In genomic region chr1:38165696-38166095, GRCm38 (mm10) we compare ENCODE assay signal across 23 mouse cellular contexts. TPM values are rescaled to one million over a fixed set of nuclear protein-coding genes. Genes with fewer than 3 reads are reported as not detected.
DNase-seq lines count a peak whose midpoint lies in the region; ATAC-seq and TF ChIP-seq lines count a peak whose summit lies in the region.
"Had no signal": no experiment of that assay in that cellular context is flagged by ENCODE, and none has a peak within 500 bp of the region (broad histone marks: within the 10 kb centered on the region; RNA-seq: fewer than 3 reads in every experiment).

No protein-coding gene starts in this region.

- WGBS in forebrain, postnatal 0 days: 60% methylated on average over 2 of the region's 2 CpGs
- 74% methylated on average over 2 of the region's 2 CpGs for WGBS in forebrain, embryonic 12.5 days
- WGBS in lung, embryonic 14.5 days: 38% methylated on average over 2 of the region's 2 CpGs
- 33% methylated on average over 2 of the region's 2 CpGs for WGBS in lung, postnatal 0 days
- WGBS in kidney, embryonic 14.5 days: 67% methylated on average over 2 of the region's 2 CpGs

- H3K9me3 ChIP-seq in forebrain, postnatal 0 days (ENCODE audit: low read length): no peaks in the 10 kb centered on the region
- no peaks in the 10 kb centered on the region for H3K9me3 ChIP-seq in forebrain, embryonic 12.5 days
- H3K9me3 ChIP-seq in lung, embryonic 14.5 days (ENCODE audit: low read depth, low read length): no peaks in the 10 kb centered on the region
- no peaks in the 10 kb centered on the region for H3K9me3 ChIP-seq in lung, postnatal 0 days (ENCODE audit: low read length)
- H3K9me3 ChIP-seq in kidney, embryonic 14.5 days (ENCODE audit: control insufficient read depth, low read length): no peaks in the 10 kb centered on the region
- H3K9me3 ChIP-seq: G1E; heart, embryonic 10.5 days; hindbrain, embryonic 12.5 days had no signal

- H3K27ac ChIP-seq in forebrain, postnatal 0 days (ENCODE audit: low read depth, low read length): no peak overlapping the region
- H3K27ac ChIP-seq in forebrain, embryonic 12.5 days: no peak overlapping the region
- no peak overlapping the region for H3K27ac ChIP-seq in lung, embryonic 14.5 days (ENCODE audit: low read depth)
- H3K27ac ChIP-seq in lung, postnatal 0 days (ENCODE audit: low read length): no peak overlapping the region
- no peak overlapping the region for H3K27ac ChIP-seq in kidney, embryonic 14.5 days (ENCODE audit: low read depth, low read length)
- H3K27ac ChIP-seq: heart, embryonic 10.5 days; hindbrain, embryonic 12.5 days had no signal

- no peaks in the 10 kb centered on the region for H3K36me3 ChIP-seq in forebrain, postnatal 0 days (ENCODE audit: insufficient read depth)
- H3K36me3 ChIP-seq in forebrain, embryonic 12.5 days (replicated peaks): no peaks in the 10 kb centered on the region
- no peaks in the 10 kb centered on the region for H3K36me3 ChIP-seq in lung, embryonic 14.5 days (ENCODE audit: insufficient read depth)
- no peaks in the 10 kb centered on the region for H3K36me3 ChIP-seq in lung, postnatal 0 days (ENCODE audit: insufficient read depth, low read length)
- no peaks in the 10 kb centered on the region for H3K36me3 ChIP-seq in kidney, embryonic 14.5 days (ENCODE audit: control insufficient read depth, insufficient read depth, low read length)
- H3K36me3 ChIP-seq: G1E; heart, embryonic 10.5 days; hindbrain, embryonic 12.5 days had no signal

- no peak overlapping the region for H3K9ac ChIP-seq in forebrain, postnatal 0 days
- no peak overlapping the region for H3K9ac ChIP-seq in forebrain, embryonic 12.5 days
- no peak overlapping the region for H3K9ac ChIP-seq in lung, embryonic 14.5 days
- H3K9ac ChIP-seq in lung, postnatal 0 days (replicated peaks; ENCODE audit: low read depth): no peak overlapping the region
- no peak overlapping the region for H3K9ac ChIP-seq in kidney, embryonic 14.5 days (ENCODE audit: low read depth, low read length)
- H3K9ac ChIP-seq: hindbrain, embryonic 12.5 days had no signal

- H3K4me2 ChIP-seq in forebrain, postnatal 0 days (ENCODE audit: low read depth): no peak overlapping the region
- H3K4me2 ChIP-seq in forebrain, embryonic 12.5 days: no peak overlapping the region
- H3K4me2 ChIP-seq in lung, embryonic 14.5 days: no peak overlapping the region
- no peak overlapping the region for H3K4me2 ChIP-seq in lung, postnatal 0 days (replicated peaks; ENCODE audit: low read depth, low read length)
- H3K4me2 ChIP-seq in kidney, embryonic 14.5 days (replicated peaks; ENCODE audit: low read depth, low read length): no peak overlapping the region
- H3K4me2 ChIP-seq: hindbrain, embryonic 12.5 days had no signal

- no peaks in the 10 kb centered on the region for H3K4me1 ChIP-seq in forebrain, postnatal 0 days (ENCODE audit: insufficient read depth)
- no peaks in the 10 kb centered on the region for H3K4me1 ChIP-seq in forebrain, embryonic 12.5 days
- H3K4me1 ChIP-seq in lung, embryonic 14.5 days (ENCODE audit: insufficient read depth): no peaks in the 10 kb centered on the region
- H3K4me1 ChIP-seq in lung, postnatal 0 days (ENCODE audit: insufficient read depth, low read depth, low read length): no peaks in the 10 kb centered on the region
- H3K4me1 ChIP-seq in kidney, embryonic 14.5 days (ENCODE audit: control insufficient read depth, insufficient read depth, low read length): no peaks in the 10 kb centered on the region
- H3K4me1 ChIP-seq: heart, embryonic 10.5 days had no signal

- no peak for TF ChIP-seq CTCF in forebrain, postnatal 0 days (IDR thresholded peaks at IDR 0.05; ENCODE audit: low read depth)
- TF ChIP-seq CTCF in lung, embryonic 14.5 days (IDR thresholded peaks at IDR 0.05; ENCODE audit: low read depth): no peak
- TF ChIP-seq CTCF in lung, postnatal 0 days (IDR thresholded peaks at IDR 0.05): no peak

- no peaks in the 10 kb centered on the region for H3K27me3 ChIP-seq in forebrain, postnatal 0 days (ENCODE audit: insufficient read depth, low read length)
- no peaks in the 10 kb centered on the region for H3K27me3 ChIP-seq in forebrain, embryonic 12.5 days
- H3K27me3 ChIP-seq in lung, embryonic 14.5 days (ENCODE audit: insufficient read depth, low read length): no peaks in the 10 kb centered on the region
- no peaks in the 10 kb centered on the region for H3K27me3 ChIP-seq in lung, postnatal 0 days (replicated peaks; ENCODE audit: insufficient read depth, low read length)
- H3K27me3 ChIP-seq in kidney, embryonic 14.5 days (ENCODE audit: control insufficient read depth, insufficient read depth, low read length): no peaks in the 10 kb centered on the region
- H3K27me3 ChIP-seq: hindbrain, embryonic 12.5 days had no signal

- peak; percentile 19 for DNase-seq in forebrain, postnatal 0 days
- DNase-seq in lung, embryonic 14.5 days: peak; percentile 33
- no peak for DNase-seq in lung, postnatal 0 days (ENCODE audit: low spot score)
- peak; percentile 76 for DNase-seq in 3T3-L1 (ENCODE audit: low read depth, low spot score)
- DNase-seq in NIH3T3 (ENCODE audit: low read depth): peak; percentile 91
- DNase-seq: adrenal gland, postnatal 14 days; B cell, adult 2 months; cerebellum, adult 2 months; cerebellum, postnatal 10 days; gastrocnemius, postnatal 10 days; heart, adult 18-20 months; heart, postnatal 10 days; heart, postnatal 4 days had no signal

- TF ChIP-seq EP300 in lung, postnatal 0 days (IDR thresholded peaks at IDR 0.05): no peak

- no peak for ATAC-seq in forebrain, postnatal 0 days
- no peak for ATAC-seq in forebrain, embryonic 12.5 days (ENCODE audit: low FRiP score)
- no peak for ATAC-seq in lung, embryonic 14.5 days (ENCODE audit: insufficient read depth)
- no peak for ATAC-seq in lung, postnatal 0 days
- no peak for ATAC-seq in kidney, embryonic 14.5 days (ENCODE audit: low FRiP score, low TSS enrichment)
- ATAC-seq: activated CD4-positive, CD25-positive, alpha-beta regulatory T cell, adult 4 months; CD4-positive, CD25-positive, alpha-beta regulatory T cell, adult 4 months; hindbrain, embryonic 16.5 days; inflammation-experienced regulatory T-cells, adult 6 months; Patski had no signal

- no peak overlapping the region for H3K4me3 ChIP-seq in forebrain, postnatal 0 days (ENCODE audit: low read depth, low read length)
- no peak overlapping the region for H3K4me3 ChIP-seq in forebrain, embryonic 12.5 days (replicated peaks)
- H3K4me3 ChIP-seq in lung, embryonic 14.5 days (ENCODE audit: low read depth, low read length): no peak overlapping the region
- no peak overlapping the region for H3K4me3 ChIP-seq in lung, postnatal 0 days (ENCODE audit: low read depth, low read length)
- H3K4me3 ChIP-seq in kidney, embryonic 14.5 days (ENCODE audit: low read length): no peak overlapping the region
- H3K4me3 ChIP-seq: heart, embryonic 10.5 days; hindbrain, embryonic 12.5 days had no signal

RNA-seq across cellular contexts. Expression of gene Rev1, which starts 36.1 kb away (rescaled TPM):
- total RNA-seq in forebrain, postnatal 0 days (2014; rRNA removed): 34.3 and 41.3 TPM in 2 replicates
- polyA plus RNA-seq in forebrain, postnatal 0 days (2015; fragmentation: Nextera tagmentation; extraction: Ambion mirVana): 18.2 and 25.0 TPM in 2 replicates
- polyA plus RNA-seq in forebrain, embryonic 12.5 days (2016; fragmentation: Nextera tagmentation; extraction: Ambion mirVana): 47.9 and 48.6 TPM in 2 replicates
- 27.3 and 32.3 TPM in 2 replicates for polyA plus RNA-seq in lung, embryonic 14.5 days (2014; fragmentation: Nextera tagmentation; extraction: Ambion mirVana)
- 8.6 and 10.6 TPM in 2 replicates for polyA plus RNA-seq in lung, postnatal 0 days (2015; fragmentation: Nextera tagmentation; extraction: Ambion mirVana)
- 28.5 and 35.5 TPM in 2 replicates for polyA plus RNA-seq in kidney, embryonic 14.5 days (2014; fragmentation: Nextera tagmentation; extraction: Ambion mirVana)
